Comparison of ENCODE assay signal across 16 mouse cellular contexts in the genomic region with DNA sequence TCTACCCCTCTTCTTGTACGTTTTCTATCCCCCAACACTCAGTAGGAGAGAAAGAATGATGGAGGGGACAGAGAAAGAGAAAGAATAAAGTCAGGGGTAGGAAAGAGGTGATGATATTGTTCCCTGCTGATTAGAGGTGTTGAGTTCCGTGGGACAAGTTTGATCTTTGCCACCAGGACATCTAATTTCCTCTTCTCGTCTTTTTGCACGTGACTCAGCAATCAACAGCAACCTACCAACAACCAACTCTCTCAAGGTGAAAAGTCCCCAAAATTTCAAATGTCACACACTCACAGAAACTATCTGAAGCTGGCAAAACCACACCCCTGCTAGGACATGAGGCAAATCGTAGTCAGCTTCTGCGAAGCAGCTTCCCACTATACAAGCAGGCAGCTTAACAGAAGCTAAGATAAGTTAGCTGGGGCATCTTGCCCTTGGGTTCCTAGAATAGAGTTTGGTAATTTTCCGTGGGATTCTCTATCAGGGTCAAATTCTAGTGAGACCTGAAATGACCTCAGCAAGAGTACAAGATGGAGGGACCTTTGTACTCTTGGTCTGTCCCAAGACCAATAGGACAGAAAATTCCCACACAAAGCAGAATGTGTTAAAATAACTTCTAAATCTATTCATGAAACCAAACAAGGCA.
DNase-seq lines count a peak whose midpoint lies in the region; ATAC-seq and TF ChIP-seq lines count a peak whose summit lies in the region.
"Had no signal": no experiment of that assay in that cellular context is flagged by ENCODE, and none has a peak within 500 bp of the region (broad histone marks: within the 10 kb centered on the region; RNA-seq: fewer than 3 reads in every experiment).

No protein-coding gene starts in this region.

- peak overlapping the region; percentile 37; the same call in 1 of the 2 replicates for H3K4me2 ChIP-seq in heart, embryonic 16.5 days (ENCODE audit: low read depth, low read length)
- H3K4me2 ChIP-seq in midbrain, embryonic 11.5 days: no peak overlapping the region
- no peak overlapping the region for H3K4me2 ChIP-seq in midbrain, embryonic 14.5 days (ENCODE audit: low read length)
- H3K4me2 ChIP-seq: liver, embryonic 15.5 days; midbrain, embryonic 12.5 days had no signal

- no peaks in the 10 kb centered on the region for H3K79me2 ChIP-seq in heart, adult 2 months (replicated peaks; ENCODE audit: control insufficient read depth, insufficient read depth, low read length)

- H3K4me1 ChIP-seq in heart, embryonic 16.5 days (ENCODE audit: control insufficient read depth, insufficient read depth, low read length): peaks cover 7% of the 10 kb centered on the region
- H3K4me1 ChIP-seq in heart, adult 2 months (ENCODE audit: control insufficient read depth, insufficient read depth, low read length): no peaks in the 10 kb centered on the region
- no peaks in the 10 kb centered on the region for H3K4me1 ChIP-seq in midbrain, embryonic 11.5 days (ENCODE audit: control insufficient read depth, insufficient read depth, low read length)
- no peaks in the 10 kb centered on the region for H3K4me1 ChIP-seq in midbrain, embryonic 14.5 days (ENCODE audit: control insufficient read depth, insufficient read depth, low read length)
- H3K4me1 ChIP-seq: midbrain, embryonic 12.5 days had no signal

- TF ChIP-seq POLR2A in heart, adult 2 months (IDR thresholded peaks at IDR 0.05; ENCODE audit: insufficient read depth, low read depth, low read length): no peak

- no peak overlapping the region for H3K4me3 ChIP-seq in heart, embryonic 16.5 days (ENCODE audit: low read length)
- H3K4me3 ChIP-seq in heart, adult 2 months: no peak overlapping the region
- H3K4me3 ChIP-seq in midbrain, embryonic 11.5 days (ENCODE audit: low read depth, low read length): no peak overlapping the region
- H3K4me3 ChIP-seq in midbrain, embryonic 14.5 days (replicated peaks; ENCODE audit: low read depth, low read length): no peak overlapping the region
- H3K4me3 ChIP-seq: liver, embryonic 15.5 days; midbrain, embryonic 12.5 days; myocyte had no signal

- intact Hi-C loops in heart, adult 2 months (cut with DNase I): no loop called here

- no peaks in the 10 kb centered on the region for H3K27me3 ChIP-seq in heart, embryonic 16.5 days (ENCODE audit: control insufficient read depth, insufficient read depth, low read length)
- no peaks in the 10 kb centered on the region for H3K27me3 ChIP-seq in heart, adult 2 months (ENCODE audit: control insufficient read depth, insufficient read depth, low read length)
- H3K27me3 ChIP-seq in midbrain, embryonic 11.5 days (ENCODE audit: control insufficient read depth, insufficient read depth, low read length): no peaks in the 10 kb centered on the region
- H3K27me3 ChIP-seq in midbrain, embryonic 14.5 days (ENCODE audit: control insufficient read depth, insufficient read depth, low read length): no peaks in the 10 kb centered on the region
- H3K27me3 ChIP-seq: liver, embryonic 15.5 days; midbrain, embryonic 12.5 days had no signal

- no peak overlapping the region for H3K27ac ChIP-seq in heart, embryonic 16.5 days (ENCODE audit: low read length)
- H3K27ac ChIP-seq in heart, adult 2 months: no peak overlapping the region
- H3K27ac ChIP-seq in midbrain, embryonic 11.5 days (ENCODE audit: low read depth, low read length): no peak overlapping the region
- H3K27ac ChIP-seq in midbrain, embryonic 14.5 days (replicated peaks; ENCODE audit: low read depth, low read length): no peak overlapping the region
- H3K27ac ChIP-seq: liver, embryonic 15.5 days; midbrain, embryonic 12.5 days; stomach, postnatal 0 days had no signal

- DNase-seq in heart, adult 2 months: no peak
- peak; percentile 67 for DNase-seq in midbrain, embryonic 11.5 days (ENCODE audit: low spot score, missing footprints)
- no peak for DNase-seq in midbrain, embryonic 14.5 days
- peak; percentile 15 for DNase-seq in MEL-GATA-1-ER (ENCODE audit: extremely low read depth, low read depth)
- DNase-seq in gastrocnemius, adult 18-20 months (ENCODE audit: low spot score): no peak
- DNase-seq: cerebellum, postnatal 14 days; right cerebral cortex, postnatal 14 days had no signal

- 26% methylated on average over 7 of the region's 7 CpGs for WGBS in heart, embryonic 16.5 days
- WGBS in heart, adult 2 months: 33% methylated on average over 7 of the region's 7 CpGs
- 70% methylated on average over 7 of the region's 7 CpGs for WGBS in midbrain, embryonic 11.5 days
- WGBS in midbrain, embryonic 14.5 days: 78% methylated on average over 7 of the region's 7 CpGs

- TF ChIP-seq EP300 in heart, adult 2 months (IDR thresholded peaks at IDR 0.05; ENCODE audit: insufficient read depth, low read depth, low read length): no peak

- no peak for TF ChIP-seq CTCF in heart, adult 2 months (IDR thresholded peaks at IDR 0.05)

- H3K9ac ChIP-seq in heart, embryonic 16.5 days (ENCODE audit: low read length): no peak overlapping the region
- H3K9ac ChIP-seq in heart, adult 2 months (ENCODE audit: low read depth, low read length): no peak overlapping the region
- no peak overlapping the region for H3K9ac ChIP-seq in midbrain, embryonic 11.5 days (ENCODE audit: low read length)
- no peak overlapping the region for H3K9ac ChIP-seq in midbrain, embryonic 14.5 days (replicated peaks; ENCODE audit: low read length)
- H3K9ac ChIP-seq: liver, embryonic 15.5 days; midbrain, embryonic 12.5 days had no signal

- H3K9me3 ChIP-seq in heart, embryonic 16.5 days (replicated peaks; ENCODE audit: control insufficient read depth, low read length): no peaks in the 10 kb centered on the region
- H3K9me3 ChIP-seq in midbrain, embryonic 11.5 days (ENCODE audit: control insufficient read depth, low read length): no peaks in the 10 kb centered on the region
- H3K9me3 ChIP-seq in midbrain, embryonic 14.5 days (ENCODE audit: control insufficient read depth, low read length): no peaks in the 10 kb centered on the region
- H3K9me3 ChIP-seq: liver, embryonic 15.5 days; midbrain, embryonic 12.5 days had no signal

- no peaks in the 10 kb centered on the region for H3K36me3 ChIP-seq in heart, embryonic 16.5 days (ENCODE audit: control insufficient read depth, insufficient read depth)
- H3K36me3 ChIP-seq in heart, adult 2 months (ENCODE audit: control insufficient read depth, insufficient read depth, low read length): no peaks in the 10 kb centered on the region
- no peaks in the 10 kb centered on the region for H3K36me3 ChIP-seq in midbrain, embryonic 11.5 days (ENCODE audit: control insufficient read depth, insufficient read depth, low read length)
- no peaks in the 10 kb centered on the region for H3K36me3 ChIP-seq in midbrain, embryonic 14.5 days (ENCODE audit: control insufficient read depth, insufficient read depth, low read length)
- H3K36me3 ChIP-seq: liver, embryonic 15.5 days; midbrain, embryonic 12.5 days had no signal

- no peak for ATAC-seq in heart, embryonic 16.5 days (replicated peaks; ENCODE audit: extremely low read depth, insufficient read depth, low FRiP score)
- no peak for ATAC-seq in midbrain, embryonic 11.5 days (ENCODE audit: low FRiP score)
- ATAC-seq in midbrain, embryonic 14.5 days (ENCODE audit: low FRiP score, low TSS enrichment): no peak
- peak; percentile 50 for ATAC-seq in megakaryocyte-erythroid progenitor cell, adult 5-6 weeks (replicated peaks; ENCODE audit: low FRiP score, low TSS enrichment, poor library complexity, severe bottlenecking)
- ATAC-seq: forebrain, embryonic 14.5 days; hindbrain, embryonic 16.5 days; Patski had no signal

Comparison
In these comparisons a context has a peak if more than half of its experiments do, and no peak if none do; other contexts are left out.
1. DNase-seq: peak in midbrain, embryonic 11.5 days (single experiment) and MEL-GATA-1-ER (single experiment); none in heart, adult 2 months (0 of 2), midbrain, embryonic 14.5 days (single experiment) and gastrocnemius, adult 18-20 months (single experiment).